17 mouse cellular contexts compared by ENCODE assay signal in genomic region chr12:111044880-111045279, GRCm38 (mm10). TPM values are rescaled to one million over a fixed set of nuclear protein-coding genes. Genes with fewer than 3 reads are reported as not detected.
DNase-seq lines count a peak whose midpoint lies in the region; ATAC-seq and TF ChIP-seq lines count a peak whose summit lies in the region.
"Had no signal": no experiment of that assay in that cellular context is flagged by ENCODE, and none has a peak within 500 bp of the region (broad histone marks: within the 10 kb centered on the region; RNA-seq: fewer than 3 reads in every experiment).

No protein-coding gene starts in this region.

- H3K9me3 ChIP-seq in hindbrain, postnatal 0 days (ENCODE audit: low read length): no peaks in the 10 kb centered on the region
- no peaks in the 10 kb centered on the region for H3K9me3 ChIP-seq in hindbrain, embryonic 10.5 days
- H3K9me3 ChIP-seq in lung, embryonic 14.5 days (ENCODE audit: low read depth, low read length): no peaks in the 10 kb centered on the region
- H3K9me3 ChIP-seq: embryonic facial prominence, embryonic 13.5 days; heart, embryonic 12.5 days; limb, embryonic 13.5 days; midbrain, embryonic 15.5 days had no signal

- H3K27me3 ChIP-seq in hindbrain, postnatal 0 days (ENCODE audit: insufficient read depth, low read length): no peaks in the 10 kb centered on the region
- no peaks in the 10 kb centered on the region for H3K27me3 ChIP-seq in hindbrain, embryonic 10.5 days (ENCODE audit: insufficient read depth, poor library complexity, severe bottlenecking)
- no peaks in the 10 kb centered on the region for H3K27me3 ChIP-seq in lung, embryonic 14.5 days (ENCODE audit: insufficient read depth, low read length)
- H3K27me3 ChIP-seq: embryonic facial prominence, embryonic 13.5 days; heart, embryonic 12.5 days; limb, embryonic 13.5 days; midbrain, embryonic 15.5 days; Patski had no signal

- 93% methylated on average over 2 of the region's 2 CpGs for WGBS in hindbrain, postnatal 0 days
- 94% methylated on average over 2 of the region's 2 CpGs for WGBS in hindbrain, embryonic 10.5 days
- WGBS in lung, embryonic 14.5 days: 77% methylated on average over 2 of the region's 2 CpGs
- WGBS in lung, adult 2 months: 77% methylated on average over 2 of the region's 2 CpGs

- no peak for DNase-seq in hindbrain, postnatal 0 days (ENCODE audit: low spot score)
- no peak for DNase-seq in hindbrain, embryonic 10.5 days (ENCODE audit: low spot score)
- DNase-seq in lung, embryonic 14.5 days: no peak
- no peak for DNase-seq in lung, adult 2 months
- DNase-seq in CD4-positive helper T cell, adult 2 months (ENCODE audit: low read depth, low spot score): peak; percentile 19
- peak; percentile 55 for DNase-seq in induced T-regulatory cell, adult 2 months (ENCODE audit: low read depth)
- no peak for DNase-seq in adrenal gland, adult (ENCODE audit: inconsistent age in 2 of 2, low spot score in 1 of 2)
- DNase-seq: cerebellum, adult 8-10 months; lung, adult 18-20 months; thymus, adult 2 months had no signal

- TF ChIP-seq POLR2A in lung, adult 2 months (IDR thresholded peaks at IDR 0.05; ENCODE audit: borderline replicate concordance, extremely low read depth, low read depth, low read length): no peak

- H3K4me2 ChIP-seq in hindbrain, postnatal 0 days (ENCODE audit: low read depth, low read length): no peak overlapping the region
- H3K4me2 ChIP-seq in lung, embryonic 14.5 days: no peak overlapping the region
- H3K4me2 ChIP-seq: embryonic facial prominence, embryonic 13.5 days; heart, embryonic 12.5 days; limb, embryonic 13.5 days; midbrain, embryonic 15.5 days had no signal

- no peaks in the 10 kb centered on the region for H3K36me3 ChIP-seq in hindbrain, postnatal 0 days (ENCODE audit: insufficient read depth, low read length)
- peaks cover 50% of the 10 kb centered on the region for H3K36me3 ChIP-seq in hindbrain, embryonic 10.5 days
- peaks cover 22% of the 10 kb centered on the region for H3K36me3 ChIP-seq in lung, embryonic 14.5 days (ENCODE audit: insufficient read depth)
- H3K36me3 ChIP-seq: midbrain, embryonic 15.5 days had no signal

- H3K9ac ChIP-seq in hindbrain, postnatal 0 days (replicated peaks; ENCODE audit: low read length): no peak overlapping the region
- H3K9ac ChIP-seq in lung, embryonic 14.5 days: no peak overlapping the region
- H3K9ac ChIP-seq: embryonic facial prominence, embryonic 13.5 days; heart, embryonic 12.5 days; limb, embryonic 13.5 days; midbrain, embryonic 15.5 days had no signal

- no peaks in the 10 kb centered on the region for H3K4me1 ChIP-seq in hindbrain, postnatal 0 days (ENCODE audit: insufficient read depth, low read length)
- peaks cover 20% of the 10 kb centered on the region for H3K4me1 ChIP-seq in hindbrain, embryonic 10.5 days (replicated peaks)
- H3K4me1 ChIP-seq in lung, embryonic 14.5 days (ENCODE audit: insufficient read depth): peaks cover 11% of the 10 kb centered on the region
- peaks cover 17% of the 10 kb centered on the region for H3K4me1 ChIP-seq in lung, adult 2 months (ENCODE audit: control insufficient read depth, insufficient read depth, low read length)

- no peak for ATAC-seq in hindbrain, postnatal 0 days
- no peak for ATAC-seq in lung, embryonic 14.5 days (ENCODE audit: insufficient read depth)
- ATAC-seq in megakaryocyte, adult 5-6 weeks (ENCODE audit: poor library complexity, severe bottlenecking): no peak
- ATAC-seq: inflammation-experienced regulatory T-cells, adult 6 months; midbrain, embryonic 15.5 days; Patski had no signal

- no peak overlapping the region for H3K27ac ChIP-seq in hindbrain, postnatal 0 days
- no peak overlapping the region for H3K27ac ChIP-seq in hindbrain, embryonic 10.5 days
- no peak overlapping the region for H3K27ac ChIP-seq in lung, embryonic 14.5 days (ENCODE audit: low read depth)
- H3K27ac ChIP-seq: embryonic facial prominence, embryonic 13.5 days; limb, embryonic 13.5 days; midbrain, embryonic 15.5 days had no signal

- TF ChIP-seq CTCF in hindbrain, postnatal 0 days (IDR thresholded peaks at IDR 0.05; ENCODE audit: low read depth): peak; percentile 35
- peak; percentile 20; the same call in 1 of the 2 replicates for TF ChIP-seq CTCF in lung, embryonic 14.5 days (IDR thresholded peaks at IDR 0.05; ENCODE audit: low read depth)
- TF ChIP-seq CTCF in lung, adult 2 months (IDR thresholded peaks at IDR 0.05; ENCODE audit: insufficient read depth, low read length): no peak

- H3K4me3 ChIP-seq in hindbrain, postnatal 0 days (ENCODE audit: low read length): no peak overlapping the region
- no peak overlapping the region for H3K4me3 ChIP-seq in hindbrain, embryonic 10.5 days
- H3K4me3 ChIP-seq in lung, embryonic 14.5 days (ENCODE audit: low read depth, low read length): no peak overlapping the region
- H3K4me3 ChIP-seq in lung, adult 2 months (replicated peaks; ENCODE audit: extremely low read depth, low read depth, low read length): no peak overlapping the region
- H3K4me3 ChIP-seq: embryonic facial prominence, embryonic 13.5 days; heart, embryonic 12.5 days; limb, embryonic 13.5 days; midbrain, embryonic 15.5 days had no signal

RNA-seq across cellular contexts. Expression of gene Rcor1, which starts 5.7 kb away (rescaled TPM):
- total RNA-seq in hindbrain, postnatal 0 days (2014; rRNA removed): 11.1 and 13.1 TPM in 2 replicates
- polyA plus RNA-seq in hindbrain, postnatal 0 days (2015; fragmentation: Nextera tagmentation; extraction: Ambion mirVana): 3.0 and 3.1 TPM in 2 replicates
- 5.0 and 6.6 TPM in 2 replicates for polyA plus RNA-seq in hindbrain, embryonic 10.5 days (2016; fragmentation: Nextera tagmentation; extraction: Ambion mirVana)
- 14.4 and 17.0 TPM in 2 replicates for polyA plus RNA-seq in lung, embryonic 14.5 days (2014; fragmentation: Nextera tagmentation; extraction: Ambion mirVana)
- polyA plus RNA-seq in lung, adult 2 months (2012; rRNA removed): 6.7 and 12.0 TPM in 2 replicates
- total RNA-seq in megakaryocyte, adult 5-6 weeks (2015): 30.6 and 33.5 TPM in 2 replicates
- total RNA-seq in megakaryocyte, adult 5-6 weeks (2017): 22.8 and 29.4 TPM in 2 replicates

Comparison
In these comparisons a context has a peak if more than half of its experiments do, and no peak if none do; other contexts are left out.
1. DNase-seq: peak in CD4-positive helper T cell, adult 2 months (single experiment) and induced T-regulatory cell, adult 2 months (single experiment); none in hindbrain, postnatal 0 days (single experiment), hindbrain, embryonic 10.5 days (single experiment), lung, embryonic 14.5 days (single experiment), lung, adult 2 months (single experiment) and adrenal gland, adult (0 of 2).